Mouse (Mus musculus): ENCODE data around the gene Prkci. TPM values are rescaled to one million over a fixed set of nuclear protein-coding genes. Genes with fewer than 3 reads are reported as not detected.
A peak's percentile ranks its signal among the peaks of the same experiment; 100 is the strongest.

Gene Prkci
- polyA plus RNA-seq, 1 experiment, result 0.10 TPM

DNA sequence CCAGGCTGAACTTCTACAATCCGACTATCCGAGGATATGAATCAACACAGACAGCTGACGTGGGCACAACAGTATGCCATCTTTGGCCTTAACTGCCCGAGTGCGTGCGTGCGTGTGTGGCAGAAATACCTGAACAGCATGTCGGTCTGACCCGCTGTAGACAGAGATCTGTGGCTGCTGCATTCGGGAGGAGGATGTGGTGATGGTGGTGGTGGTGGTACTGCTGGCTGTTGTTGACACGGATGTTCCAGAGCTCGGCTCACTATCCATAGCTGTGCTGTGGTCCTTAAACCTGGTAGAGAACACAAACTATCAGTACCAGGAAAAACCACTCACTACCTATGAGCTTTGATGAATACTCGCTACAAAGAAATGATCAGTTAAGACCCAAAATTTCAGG, 29.9 kb upstream of the Prkci start:
- Histone ChIP-seq H3K36me3 (ENCODE audit: control insufficient read depth) (peaks cover 53% of the 10 kb centered on the region), H3K4me1 (ENCODE audit: control insufficient read depth) (peaks cover 26% of the 10 kb centered on the region), H3K9me3 (ENCODE audit: control insufficient read depth, low read length) (no peaks in the 10 kb centered on the region; the same call in 1 of the 2 replicates), H3K4me3 (replicated peaks) (no peak overlapping the region), H3K27me3 (ENCODE audit: control insufficient read depth) (no peaks in the 10 kb centered on the region)
- TF ChIP-seq TAL1 (IDR thresholded peaks at IDR 0.05; ENCODE audit: low read length) (no peak), GATA1 (IDR thresholded peaks at IDR 0.05; ENCODE audit: low read length) (no peak)

DNA sequence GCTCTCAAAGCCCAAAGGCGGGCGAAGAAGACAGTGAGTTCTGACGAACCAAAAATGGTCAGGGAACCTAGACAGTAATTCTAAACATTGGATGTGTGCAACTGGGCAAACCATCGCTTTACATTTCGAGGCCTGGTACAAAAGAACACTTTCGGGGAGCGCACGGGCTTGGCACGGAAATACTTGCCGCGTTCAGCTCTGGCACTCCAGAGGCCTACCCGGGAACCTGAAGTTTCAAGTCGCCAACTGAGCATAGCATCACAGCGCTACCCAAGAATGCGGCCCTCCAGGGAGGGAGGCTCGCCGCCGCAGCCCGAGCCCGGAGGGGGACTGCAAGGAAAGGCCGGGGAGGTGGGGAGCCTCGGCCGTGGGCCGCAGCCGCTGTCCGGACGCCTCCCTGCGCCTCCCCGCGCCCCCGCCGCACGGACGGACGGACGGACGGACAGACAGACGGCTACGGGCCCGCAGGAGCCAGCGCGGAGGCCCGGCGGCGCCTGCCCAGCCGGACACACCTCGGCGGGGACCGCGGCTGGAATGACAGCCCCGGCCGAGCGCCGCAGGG, 26.9 kb upstream of the Prkci start:
- Histone ChIP-seq H3K36me3 (ENCODE audit: control insufficient read depth) (peaks cover 28% of the 10 kb centered on the region), H3K4me3 (replicated peaks) (peak overlapping the region; percentile 99), H3K27me3 (ENCODE audit: control insufficient read depth) (peaks cover 3% of the 10 kb centered on the region), H3K4me1 (ENCODE audit: control insufficient read depth) (peaks cover 26% of the 10 kb centered on the region), H3K9me3 (ENCODE audit: control insufficient read depth, low read length) (no peaks in the 10 kb centered on the region)
- no peak for TF ChIP-seq TAL1 (IDR thresholded peaks at IDR 0.05; ENCODE audit: low read length)
- TF ChIP-seq GATA1 (IDR thresholded peaks at IDR 0.05; ENCODE audit: low read length), result no peak

DNA sequence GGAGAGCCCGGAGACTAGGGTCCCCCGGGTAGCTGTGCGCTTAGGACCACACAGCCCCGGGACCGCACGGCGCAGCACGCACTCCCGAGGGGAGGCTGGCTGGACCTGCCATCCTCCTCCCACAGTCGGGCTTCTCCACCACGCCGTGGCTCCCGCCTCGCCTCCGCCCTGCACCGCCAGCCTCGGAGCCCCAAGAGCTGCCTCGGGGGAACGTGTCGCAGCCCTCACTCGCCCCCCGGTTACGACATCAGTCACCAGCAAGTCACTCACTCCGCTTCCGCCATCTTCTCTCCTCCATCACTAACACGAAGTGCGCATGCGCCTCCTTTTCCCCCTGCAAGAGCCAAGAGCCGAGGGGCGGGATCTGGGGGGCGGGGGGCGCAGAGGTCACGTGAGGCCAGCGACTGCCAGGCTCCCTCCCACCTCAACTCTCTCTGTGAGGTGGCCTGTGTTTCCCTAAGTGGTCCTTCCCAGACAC, 26.4 kb upstream of the Prkci start, which contains the start of gene Phc3:
Gene Phc3 (minus strand): TSS at position 312 of the 478 bp plus-strand sequence.
- TF ChIP-seq TAL1 (IDR thresholded peaks at IDR 0.05; ENCODE audit: low read length) (no peak), GATA1 (IDR thresholded peaks at IDR 0.05; ENCODE audit: low read length) (no peak)
- H3K4me3 ChIP-seq (replicated peaks), result peak within 1 kb of the TSS; percentile 99
- H3K27me3 ChIP-seq (ENCODE audit: control insufficient read depth), result peaks cover 3% of the 10 kb centered on the region
- no peaks in the 10 kb centered on the region for H3K9me3 ChIP-seq (ENCODE audit: control insufficient read depth, low read length)
- peaks cover 23% of the 10 kb centered on the region for H3K36me3 ChIP-seq (ENCODE audit: control insufficient read depth)
- peaks cover 26% of the 10 kb centered on the region for H3K4me1 ChIP-seq (ENCODE audit: control insufficient read depth)

DNA sequence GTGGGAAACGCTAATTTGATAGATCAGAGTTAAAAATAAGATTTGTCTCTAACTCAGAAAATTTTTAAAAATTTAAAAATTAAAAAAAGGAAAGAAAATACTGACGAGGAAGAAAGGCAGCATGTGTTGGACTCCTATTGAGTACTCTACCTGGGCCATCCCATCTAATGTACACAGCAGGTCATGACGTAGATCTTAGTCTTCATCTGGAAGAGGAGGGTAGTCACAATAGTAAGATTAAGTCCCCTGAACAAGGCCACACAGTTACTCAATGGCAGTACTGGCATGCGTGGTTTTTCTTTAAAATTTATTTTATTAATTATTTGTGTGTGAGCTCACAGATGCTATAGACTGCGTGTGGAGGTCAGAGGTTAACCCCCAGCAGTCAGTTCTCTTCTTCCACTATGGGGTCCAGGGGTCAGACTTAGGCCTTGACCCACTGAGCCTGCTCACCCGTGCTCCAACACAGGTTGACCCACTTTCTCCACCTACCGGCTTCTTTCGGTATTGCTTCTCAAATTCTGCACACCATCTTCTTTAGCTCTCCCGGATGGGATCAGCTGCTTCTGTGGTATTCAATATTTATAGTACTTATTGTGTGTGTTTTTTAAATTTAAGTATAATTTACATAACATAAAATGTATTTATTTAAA, 20.3 kb upstream of the Prkci start:
- H3K36me3 ChIP-seq (ENCODE audit: control insufficient read depth), result no peaks in the 10 kb centered on the region
- no peaks in the 10 kb centered on the region for H3K4me1 ChIP-seq (ENCODE audit: control insufficient read depth)
- no peak for TF ChIP-seq GATA1 (IDR thresholded peaks at IDR 0.05; ENCODE audit: low read length)
- TF ChIP-seq TAL1 (IDR thresholded peaks at IDR 0.05; ENCODE audit: low read length), result no peak
- H3K27me3 ChIP-seq (ENCODE audit: control insufficient read depth), result peaks cover 3% of the 10 kb centered on the region
- H3K4me3 ChIP-seq (replicated peaks), result no peak overlapping the region
- H3K9me3 ChIP-seq (ENCODE audit: control insufficient read depth, low read length), result no peaks in the 10 kb centered on the region

DNA sequence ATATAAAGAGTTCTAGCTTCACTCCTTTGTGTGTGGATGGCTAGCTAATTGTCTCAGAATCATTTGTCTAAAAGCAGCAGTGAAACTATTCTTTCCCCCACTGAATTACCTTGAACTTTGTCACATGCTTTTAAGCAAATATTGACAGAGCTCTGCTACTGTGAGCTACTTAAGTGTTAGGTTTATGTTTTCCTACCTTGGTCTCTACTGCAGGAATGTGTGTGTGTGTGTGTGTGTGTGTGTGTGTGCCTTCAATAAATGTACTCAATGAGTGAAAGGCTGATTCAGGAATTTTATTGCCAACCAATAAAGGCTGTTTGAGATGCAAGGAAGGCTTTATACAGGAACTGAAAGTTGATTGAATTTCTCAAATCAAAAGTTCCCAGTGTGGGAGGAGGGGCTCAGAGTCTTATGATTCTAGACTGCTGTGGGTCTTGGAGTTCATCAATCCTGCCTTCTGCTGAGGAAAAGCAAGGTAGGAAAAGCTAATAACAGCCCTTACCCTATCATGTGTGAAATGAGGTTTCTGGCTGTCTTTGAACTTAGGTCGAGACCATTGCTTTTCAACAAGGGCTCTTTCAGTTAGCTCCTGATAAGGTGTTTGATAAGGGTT, 18.4 kb upstream of the Prkci start:
- Histone ChIP-seq H3K9me3 (ENCODE audit: control insufficient read depth, low read length) (no peaks in the 10 kb centered on the region), H3K4me3 (replicated peaks) (no peak overlapping the region), H3K36me3 (ENCODE audit: control insufficient read depth) (no peaks in the 10 kb centered on the region), H3K4me1 (ENCODE audit: control insufficient read depth) (no peaks in the 10 kb centered on the region), H3K27me3 (ENCODE audit: control insufficient read depth) (peaks cover 3% of the 10 kb centered on the region; the same call in 1 of the 2 replicates)
- TF ChIP-seq GATA1 (IDR thresholded peaks at IDR 0.05; ENCODE audit: low read length) (no peak), TAL1 (IDR thresholded peaks at IDR 0.05; ENCODE audit: low read length) (no peak)

DNA sequence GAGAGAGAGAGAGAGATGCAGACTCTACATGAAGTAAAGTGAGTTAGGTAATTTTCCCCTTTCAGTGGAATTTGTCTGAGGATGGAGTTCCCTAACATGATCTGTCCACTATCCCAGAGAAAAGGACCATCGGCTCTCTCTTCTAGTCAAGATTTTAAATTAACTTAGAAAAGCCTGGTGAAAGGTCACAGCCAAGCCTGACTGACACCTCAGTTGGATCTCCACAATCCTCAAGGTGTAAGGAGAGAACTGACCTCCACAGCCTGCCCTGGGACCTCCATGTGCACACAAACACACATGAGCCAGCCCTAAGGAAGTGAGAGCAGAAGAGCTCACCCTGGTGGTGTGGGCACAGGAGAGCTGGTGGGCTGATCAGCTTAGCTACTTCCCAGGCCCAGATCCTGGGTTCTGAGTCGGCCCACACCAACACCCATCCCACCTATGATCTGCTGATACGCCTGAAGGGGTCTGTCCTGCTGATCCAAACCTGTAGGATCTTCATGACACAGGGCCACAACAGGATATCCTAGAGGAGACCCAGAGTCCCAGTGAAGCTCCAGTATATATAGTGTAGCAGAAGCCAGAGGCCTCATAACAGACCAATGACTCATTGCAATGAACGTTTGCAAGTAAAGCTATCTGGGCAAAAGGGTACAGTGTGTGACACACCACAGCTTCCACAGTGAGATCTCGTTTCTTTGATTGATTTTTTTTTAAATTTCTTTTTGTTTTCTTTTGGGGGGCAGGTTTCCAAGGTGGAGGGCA, 13.7 kb upstream of the Prkci start:
- Histone ChIP-seq H3K9me3 (ENCODE audit: control insufficient read depth, low read length) (no peaks in the 10 kb centered on the region), H3K36me3 (ENCODE audit: control insufficient read depth) (no peaks in the 10 kb centered on the region), H3K4me1 (ENCODE audit: control insufficient read depth) (no peaks in the 10 kb centered on the region), H3K4me3 (replicated peaks) (no peak overlapping the region), H3K27me3 (ENCODE audit: control insufficient read depth) (no peaks in the 10 kb centered on the region)
- TF ChIP-seq TAL1 (IDR thresholded peaks at IDR 0.05; ENCODE audit: low read length), result no peak
- no peak for TF ChIP-seq GATA1 (IDR thresholded peaks at IDR 0.05; ENCODE audit: low read length)

DNA sequence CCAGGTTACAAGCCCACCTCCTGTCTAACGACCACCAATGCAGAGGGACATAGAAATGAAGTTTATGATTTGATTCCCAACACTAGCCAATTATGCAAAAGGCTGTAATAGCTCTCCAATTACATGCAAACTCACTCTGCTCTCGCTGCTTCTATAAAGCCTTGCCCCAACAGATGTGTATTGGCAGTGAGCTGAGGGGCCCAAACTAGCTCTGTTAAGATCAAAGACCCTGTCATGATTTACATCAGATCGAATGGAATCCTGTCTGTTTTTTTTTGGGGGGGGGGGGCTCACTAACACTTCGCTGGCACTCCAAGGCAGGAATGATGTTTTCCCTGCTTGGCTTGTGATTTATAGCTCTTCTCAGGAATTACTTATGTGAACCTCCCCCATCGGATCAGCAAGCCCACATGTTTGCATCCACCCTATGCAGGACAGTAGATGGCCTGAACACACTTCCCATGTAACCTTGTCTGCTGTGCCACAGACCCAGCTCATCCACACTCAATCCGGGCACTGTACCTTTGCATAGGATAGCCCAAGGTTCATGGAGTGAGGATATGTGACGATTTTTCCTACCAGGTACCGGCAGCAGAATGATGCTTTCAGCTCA, 12.5 kb upstream of the Prkci start:
- Histone ChIP-seq H3K36me3 (ENCODE audit: control insufficient read depth) (no peaks in the 10 kb centered on the region), H3K4me1 (ENCODE audit: control insufficient read depth) (peaks cover 2% of the 10 kb centered on the region; the same call in 1 of the 2 replicates), H3K4me3 (replicated peaks) (no peak overlapping the region), H3K27me3 (ENCODE audit: control insufficient read depth) (no peaks in the 10 kb centered on the region), H3K9me3 (ENCODE audit: control insufficient read depth, low read length) (no peaks in the 10 kb centered on the region)
- TF ChIP-seq GATA1 (IDR thresholded peaks at IDR 0.05; ENCODE audit: low read length) (no peak), TAL1 (IDR thresholded peaks at IDR 0.05; ENCODE audit: low read length) (no peak)

DNA sequence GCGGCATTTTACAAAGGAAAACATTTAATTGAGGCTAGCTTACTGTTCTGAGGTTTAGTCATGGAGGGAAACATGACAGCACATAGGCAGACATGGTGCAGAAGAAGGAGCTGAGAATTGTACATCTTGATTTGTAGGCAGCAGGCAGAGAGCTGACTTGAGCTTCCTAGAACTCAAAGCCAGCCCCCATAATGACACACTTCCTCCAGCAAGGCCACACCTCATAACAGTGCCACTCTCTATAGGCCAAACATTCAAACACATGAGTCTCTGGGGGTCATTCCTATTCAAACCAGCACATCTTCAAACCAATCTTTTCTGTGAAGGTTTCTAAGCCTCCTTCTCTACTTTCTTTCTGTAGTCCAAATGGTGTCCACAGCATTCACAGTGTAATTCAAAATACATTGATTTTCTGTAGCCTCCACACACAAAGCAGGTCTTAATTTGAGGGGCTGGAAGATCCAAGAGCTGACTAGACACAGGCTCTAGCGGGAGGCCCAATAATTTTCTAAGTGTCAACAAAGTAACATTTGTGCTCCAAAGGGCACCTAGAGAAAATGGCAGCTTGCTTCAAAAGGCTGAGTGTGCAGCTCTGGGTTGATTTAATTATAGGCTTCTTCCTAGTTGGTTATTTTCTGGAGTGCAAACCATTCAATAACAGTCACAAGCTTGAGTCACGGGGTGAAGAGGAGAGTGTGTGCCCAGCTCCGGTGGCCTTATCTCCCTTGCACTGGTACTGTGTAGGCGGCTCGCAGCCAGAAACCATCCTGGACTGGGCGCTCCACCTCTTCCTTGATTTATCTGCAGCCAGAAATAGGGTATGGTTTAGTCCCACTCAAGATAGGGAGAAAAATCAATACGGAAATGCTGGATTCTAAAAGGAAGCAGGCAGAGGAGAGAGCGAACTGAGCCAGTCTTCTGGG, 7.9 kb upstream of the Prkci start:
- peaks cover 3% of the 10 kb centered on the region; the same call in 1 of the 2 replicates for H3K4me1 ChIP-seq (ENCODE audit: control insufficient read depth)
- H3K9me3 ChIP-seq (ENCODE audit: control insufficient read depth, low read length), result no peaks in the 10 kb centered on the region

More for the DNA sequence above, 7.9 kb upstream of the Prkci start:
- no peaks in the 10 kb centered on the region for H3K27me3 ChIP-seq (ENCODE audit: control insufficient read depth)
- H3K36me3 ChIP-seq (ENCODE audit: control insufficient read depth), result no peaks in the 10 kb centered on the region
- H3K4me3 ChIP-seq (replicated peaks), result no peak overlapping the region
- no peak for TF ChIP-seq GATA1 (IDR thresholded peaks at IDR 0.05; ENCODE audit: low read length)
- no peak for TF ChIP-seq TAL1 (IDR thresholded peaks at IDR 0.05; ENCODE audit: low read length)

Data from erythroblast, embryonic 14.5 days (primary cell).